Mouse (Mus musculus) lung, postnatal 0 days (tissue): ENCODE results near the gene Gnai1. TPM values are rescaled to one million over a fixed set of nuclear protein-coding genes. Genes with fewer than 3 reads are reported as not detected.

Experiments
- ATAC-seq: fragments of 200-750 bp; cut with Nextera tagmentation; 2 replicates; pipeline ENCODE4 v1.8.0; 2017; ENCODE audit warnings: moderate library complexity
- DNase-seq: peaks from one replicate; pipeline ENCODE4 v3.0.0-alpha.2; 2016; ENCODE audit warnings: low spot score
- H3K27ac ChIP-seq: fragments of 300-500 bp; sonication (generic); 2 replicates; pipeline ENCODE4 v1.5.1; 2014; ENCODE audit warnings: antibody characterized with exemption, mild to moderate bottlenecking, low read length, mixed read lengths
- H3K27me3 ChIP-seq: fragments of 300-500 bp; sonication (generic); replicated peaks from 2 replicates; pipeline ENCODE4 v1.6.1; 2014; ENCODE audit warnings: low read length, mixed read lengths; ENCODE audit not compliant: insufficient read depth
- H3K36me3 ChIP-seq: fragments of 300-500 bp; sonication (generic); 2 replicates; pipeline ENCODE4 v1.6.1; 2014; ENCODE audit warnings: low read length, mixed read lengths; ENCODE audit not compliant: insufficient read depth
- H3K4me1 ChIP-seq: fragments of 300-500 bp; sonication (generic); 2 replicates; pipeline ENCODE4 v1.6.1; 2014; ENCODE audit warnings: antibody characterized with exemption, low read depth, low read length, mixed read lengths; ENCODE audit not compliant: insufficient read depth
- H3K4me2 ChIP-seq: fragments of 300-500 bp; sonication (generic); replicated peaks from 2 replicates; pipeline ENCODE4 v1.6.1; 2014; ENCODE audit warnings: low read depth, mild to moderate bottlenecking, low read length, moderate library complexity, mixed read lengths
- H3K4me3 ChIP-seq: fragments of 300-500 bp; sonication (generic); 2 replicates; pipeline ENCODE4 v1.5.1; 2014; ENCODE audit warnings: low read depth, low read length
- H3K9ac ChIP-seq: fragments of 300-500 bp; sonication (generic); replicated peaks from 2 replicates; pipeline ENCODE4 v1.6.1; 2014; ENCODE audit warnings: low read depth, mild to moderate bottlenecking
- H3K9me3 ChIP-seq: fragments of 300-500 bp; sonication (generic); 2 replicates; pipeline ENCODE4 v1.6.1; 2016; ENCODE audit warnings: low read length, mixed read lengths
- CTCF ChIP-seq: IDR thresholded peaks from 2 replicates; pipeline ENCODE4 v1.5.1; 2016; ENCODE audit warnings: antibody characterized with exemption, mild to moderate bottlenecking
- EP300 ChIP-seq: IDR thresholded peaks from 2 replicates; pipeline ENCODE4 v1.6.1; 2016; ENCODE audit warnings: antibody characterized with exemption, mild to moderate bottlenecking, control low read depth
- WGBS: fragments of 180-500 bp; shearing (Covaris S2); extraction: QIAGEN DNeasy Blood & Tissue Kit; methylation state at CpG from one replicate; pipeline ENCODE4 v1.1.7; 2014; 5-methylcytosine and 5-hydroxymethylcytosine counted together
- polyA plus RNA-seq: library from polyadenylated mRNA; unstranded; fragments of >200 nt; fragmentation: Nextera tagmentation; extraction: Ambion mirVana; gene quantifications from 2 replicates; pipeline ENCODE4 v1.2.1, GENCODE M21; 2015

Gene Gnai1
- polyA plus RNA-seq, 1 experiment from 2014 or later = 25.4 TPM

GRCm38 (mm10) chr5:18292744-18293143 is 67.4 kb downstream of the Gnai1 start:
- Histone ChIP-seq H3K4me1 (no peaks in the 10 kb centered on the region), H3K27me3 (no peaks in the 10 kb centered on the region), H3K4me2 (no peak overlapping the region), H3K9ac (no peak overlapping the region), H3K27ac (no peak overlapping the region), H3K36me3 (peaks cover 4% of the 10 kb centered on the region; the same call in 1 of the 2 replicates), H3K9me3 (no peaks in the 10 kb centered on the region), H3K4me3 (no peak overlapping the region)
- 78% methylated on average over 5 of the region's 5 CpGs for WGBS
- DNase-seq (no peak), ATAC-seq (no peak)
- no peak for TF ChIP-seq CTCF
- TF ChIP-seq EP300 = no peak

GRCm38 (mm10) chr5:18289530-18289929 is 70.6 kb downstream of the Gnai1 start:
- Histone ChIP-seq H3K4me2 (no peak overlapping the region), H3K27me3 (no peaks in the 10 kb centered on the region), H3K27ac (no peak overlapping the region), H3K9ac (no peak overlapping the region), H3K36me3 (peaks cover 11% of the 10 kb centered on the region; the same call in 1 of the 2 replicates), H3K4me1 (no peaks in the 10 kb centered on the region), H3K9me3 (no peaks in the 10 kb centered on the region), H3K4me3 (no peak overlapping the region)
- ATAC-seq = no peak
- WGBS = 79% methylated on average over 4 of the region's 4 CpGs
- TF ChIP-seq CTCF (no peak), EP300 (no peak)
- no peak for DNase-seq

DNA sequence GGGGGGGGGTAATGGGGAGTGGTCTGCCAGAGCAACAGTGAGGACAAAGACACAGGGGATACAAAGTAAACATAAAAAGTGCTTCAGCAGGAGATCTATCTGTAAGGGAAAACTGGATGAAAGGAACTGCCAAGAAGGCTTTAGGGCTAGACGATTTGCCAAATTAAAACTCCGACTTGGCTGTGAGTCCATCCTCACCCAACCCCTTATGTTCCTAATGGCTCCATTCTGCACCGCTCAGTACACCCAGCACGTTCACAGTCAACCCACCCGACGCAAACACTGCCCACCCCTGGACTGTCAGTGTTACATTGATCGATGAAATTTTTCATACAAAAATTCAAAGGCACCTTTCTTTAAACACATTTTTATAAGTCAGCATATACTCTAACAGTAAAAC is 71.5 kb downstream of the Gnai1 start:
- WGBS = 88% methylated on average over 7 of the region's 7 CpGs
- TF ChIP-seq CTCF (no peak), EP300 (no peak)
- no peak overlapping the region for H3K27ac ChIP-seq

GRCm38 (mm10) chr5:18288079-18288478 is 72.1 kb downstream of the Gnai1 start:
- Histone ChIP-seq H3K27ac (no peak overlapping the region), H3K27me3 (no peaks in the 10 kb centered on the region), H3K9ac (no peak overlapping the region), H3K36me3 (peaks cover 11% of the 10 kb centered on the region; the same call in 1 of the 2 replicates), H3K4me1 (no peaks in the 10 kb centered on the region), H3K4me2 (no peak overlapping the region), H3K9me3 (no peaks in the 10 kb centered on the region), H3K4me3 (no peak overlapping the region)
- 86% methylated on average over 3 of the region's 3 CpGs for WGBS
- TF ChIP-seq CTCF (no peak), EP300 (no peak)
- no peak for ATAC-seq
- DNase-seq = no peak

More for the DNA sequence above, 71.5 kb downstream of the Gnai1 start:
- H3K9me3 ChIP-seq = no peaks in the 10 kb centered on the region
- ATAC-seq (no peak), DNase-seq (no peak)
- no peaks in the 10 kb centered on the region for H3K4me1 ChIP-seq
- H3K27me3 ChIP-seq = no peaks in the 10 kb centered on the region
- no peak overlapping the region for H3K4me2 ChIP-seq
- H3K4me3 ChIP-seq = no peak overlapping the region
- H3K9ac ChIP-seq = no peak overlapping the region
- peaks cover 11% of the 10 kb centered on the region; the same call in 1 of the 2 replicates for H3K36me3 ChIP-seq

- H3K9ac ChIP-seq = no peak overlapping the region
- H3K27ac ChIP-seq = no peak overlapping the region
- no peak for TF ChIP-seq EP300
- 86% methylated on average over 3 of the region's 3 CpGs for WGBS
- H3K9me3 ChIP-seq = no peaks in the 10 kb centered on the region
- no peaks in the 10 kb centered on the region for H3K4me1 ChIP-seq
- H3K27me3 ChIP-seq = no peaks in the 10 kb centered on the region
- ATAC-seq (no peak), DNase-seq (no peak)
- H3K4me2 ChIP-seq = no peak overlapping the region
- 0 out of 2 replicates have a peak, but pooled peaks cover 6% of the 10 kb centered on the region for H3K36me3 ChIP-seq
- H3K4me3 ChIP-seq = no peak overlapping the region
Observed at GRCm38 (mm10) chr5:18282095-18282494, 78.1 kb downstream of the Gnai1 start.

DNA sequence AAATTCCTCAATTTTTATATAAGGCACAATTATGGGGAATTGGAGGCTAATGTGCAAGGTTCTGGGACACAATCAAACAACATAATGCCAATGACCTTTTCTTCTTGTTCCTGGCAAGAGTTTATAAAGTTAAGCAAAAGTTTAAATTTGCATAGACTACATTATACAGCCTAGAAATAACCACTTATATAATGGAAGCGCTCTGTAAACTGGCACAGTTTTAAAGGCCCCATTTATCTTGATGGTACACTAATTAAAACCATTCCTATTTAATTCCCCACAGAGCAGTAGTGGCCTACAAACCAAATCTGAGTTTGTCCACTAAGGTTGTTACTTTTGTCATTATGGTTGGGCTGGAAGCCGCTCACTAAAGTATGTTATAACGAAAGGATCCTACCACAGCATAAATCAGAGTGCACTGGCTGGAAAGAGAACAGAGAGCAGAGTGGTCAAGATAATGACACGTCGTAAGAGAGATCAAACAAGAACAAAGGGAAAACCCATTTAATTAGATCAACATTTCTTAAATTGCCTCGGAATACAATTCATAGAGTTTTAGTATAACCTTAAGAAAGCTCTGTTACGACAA is 85.7 kb downstream of the Gnai1 start:
- no peaks in the 10 kb centered on the region; the same call in 1 of the 2 replicates for H3K36me3 ChIP-seq
- no peaks in the 10 kb centered on the region for H3K9me3 ChIP-seq
- no peak for TF ChIP-seq EP300
- no peak for TF ChIP-seq CTCF
- 83% methylated on average over 7 of the region's 7 CpGs for WGBS
- no peaks in the 10 kb centered on the region for H3K27me3 ChIP-seq
- H3K4me3 ChIP-seq = no peak overlapping the region
- no peak overlapping the region for H3K9ac ChIP-seq
- H3K27ac ChIP-seq = no peak overlapping the region
- no peak overlapping the region for H3K4me2 ChIP-seq
- no peak for DNase-seq
- ATAC-seq = no peak
- no peaks in the 10 kb centered on the region for H3K4me1 ChIP-seq
